Mouse (Mus musculus): ENCODE data around the gene Scai.

DNA sequence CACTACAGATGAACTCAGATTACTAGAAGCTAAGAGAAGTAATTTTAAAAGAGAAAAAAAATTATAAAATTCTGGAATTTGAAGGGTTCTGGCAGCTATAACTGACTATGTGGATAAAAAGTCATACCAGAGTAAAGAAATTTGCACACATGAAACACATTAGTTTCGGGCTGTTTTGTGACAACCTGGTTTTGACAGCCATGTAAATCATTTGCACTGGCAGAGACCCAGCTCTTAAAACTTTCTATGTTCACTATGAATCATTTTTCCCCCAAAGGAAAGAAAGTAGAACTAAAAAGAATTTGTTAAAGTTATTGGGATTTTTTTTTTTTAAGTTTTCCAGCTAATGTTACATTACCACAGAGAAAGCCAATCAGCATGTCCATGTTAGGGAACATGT is 98.6 kb downstream of the Scai start:
- TF ChIP-seq CTCF (IDR thresholded peaks at IDR 0.05; ENCODE audit: low read depth) (no peak), EP300 (optimal IDR thresholded peaks at IDR 0.05) (no peak)

Data from stomach, postnatal 0 days (tissue).